Mouse (Mus musculus): ENCODE results near the gene Pbld2.

The Pbld2 gene

DNA sequence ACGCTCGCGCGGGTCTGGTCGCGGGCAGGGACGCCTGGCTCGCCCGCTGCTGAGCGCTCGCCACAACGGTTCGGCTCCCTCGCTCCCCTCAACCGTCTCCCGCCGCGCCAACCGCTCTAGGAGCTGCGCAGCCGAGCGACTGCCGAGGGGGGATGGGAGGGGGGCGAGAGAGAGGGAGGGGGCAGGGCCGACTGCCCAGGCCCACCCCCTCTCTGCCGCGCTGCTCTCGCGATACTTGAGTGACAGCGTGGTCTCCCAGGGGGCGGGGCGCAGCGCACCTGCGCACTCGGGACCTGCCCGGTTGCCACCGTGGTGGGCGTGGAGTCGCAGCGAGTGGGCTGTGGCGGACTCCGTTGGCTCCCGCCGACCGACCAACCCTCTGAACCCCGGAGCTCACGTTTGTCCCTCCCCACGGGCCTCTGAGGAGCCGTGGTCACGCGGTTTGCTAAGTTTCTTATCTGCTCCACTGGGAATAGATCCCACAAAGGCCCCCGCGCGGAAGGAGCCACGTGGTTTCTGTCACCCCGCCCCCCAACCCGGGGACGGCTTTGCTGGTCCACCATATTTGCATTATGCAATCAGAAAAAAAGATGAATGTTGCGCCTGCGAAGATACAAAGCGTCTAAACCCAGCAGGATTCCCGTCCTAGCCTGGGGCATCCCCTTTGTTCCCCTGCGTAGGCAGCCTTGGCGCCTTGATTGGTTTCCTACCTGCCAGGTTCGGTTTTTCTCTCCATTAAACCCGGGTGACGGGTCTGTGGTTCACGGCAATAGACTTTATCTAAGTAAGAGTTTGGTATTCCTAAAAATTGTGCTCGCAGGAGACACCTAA lies at the start of gene Pbld2, which contains the start of gene Hnrnph3:
TSS of gene Pbld2 (plus strand) at position 567 of the 831 bp plus-strand sequence.
TSS of gene Hnrnph3 (minus strand) at position 469 of the 831 bp plus-strand sequence.
- DNase-seq (ENCODE audit: extremely low spot score): peak; percentile 100

DNA sequence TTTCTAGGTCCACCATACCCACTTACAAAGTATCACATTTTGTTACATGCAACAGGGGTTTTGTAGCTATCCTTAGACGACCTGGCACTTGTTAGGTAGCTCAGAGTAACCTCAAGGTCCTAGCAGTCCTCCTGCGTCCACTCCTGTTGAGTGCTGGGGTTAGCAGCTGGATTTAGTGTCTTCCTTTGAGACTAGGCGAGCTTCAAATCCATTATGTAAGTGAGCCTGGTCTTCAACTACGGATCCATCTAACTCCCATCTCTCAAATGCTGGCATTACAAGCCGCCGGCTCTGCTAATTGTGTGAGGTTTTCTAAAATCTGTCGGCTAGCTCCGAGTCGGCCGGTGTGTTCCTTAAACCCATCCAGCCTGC lies 44.5 kb upstream of the Pbld2 start:
- no peak for DNase-seq (ENCODE audit: extremely low spot score)

DNA sequence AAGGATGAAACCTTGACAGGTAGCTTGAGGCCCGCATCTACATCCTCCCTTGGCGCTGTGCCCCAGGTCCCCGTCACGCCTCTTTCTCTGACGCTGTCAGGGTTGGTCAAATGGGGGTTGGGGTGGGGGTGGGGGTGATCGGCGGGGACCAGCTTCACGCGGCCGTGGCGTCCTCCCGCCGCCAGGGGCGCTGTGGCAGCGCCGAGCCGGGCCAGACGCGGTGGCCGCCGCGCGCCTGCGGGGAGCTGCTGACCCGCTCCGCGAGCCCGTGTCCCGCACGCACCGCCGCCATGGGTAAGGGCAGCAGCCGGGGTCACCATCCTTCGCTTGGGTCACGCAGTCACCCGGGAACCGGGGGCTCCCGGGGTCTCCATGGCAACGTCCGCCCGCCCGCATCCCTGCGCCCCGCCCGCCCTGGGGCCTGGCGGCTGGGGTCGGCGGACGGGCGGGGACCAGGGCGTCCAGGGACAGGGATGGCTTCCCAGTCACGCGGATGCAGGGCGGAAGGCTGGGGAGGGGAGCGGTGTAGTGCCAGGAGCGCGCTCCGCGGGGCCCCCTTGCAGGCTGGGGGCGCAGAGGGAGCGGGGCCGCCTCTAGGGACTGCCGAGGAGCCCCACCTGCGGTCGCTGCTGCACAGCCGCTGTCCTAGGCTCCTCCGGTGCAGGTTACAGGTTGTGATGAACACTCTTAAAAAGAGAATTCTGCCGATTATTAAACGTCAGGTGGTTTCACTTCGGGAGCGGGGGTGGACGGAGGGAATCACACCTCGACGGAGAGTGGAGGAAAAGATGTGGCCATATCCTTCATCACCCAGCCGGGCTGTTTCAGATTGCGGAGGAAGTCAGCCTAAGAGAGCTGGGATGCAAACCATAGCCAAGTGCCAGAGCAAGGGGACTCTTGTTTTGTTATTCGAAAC lies 43.8 kb upstream of the Pbld2 start, which contains the start of gene Rufy2:
TSS of gene Rufy2 (plus strand) at position 185 of the 916 bp plus-strand sequence.
- peak; percentile 89 for DNase-seq (ENCODE audit: extremely low spot score)

DNA sequence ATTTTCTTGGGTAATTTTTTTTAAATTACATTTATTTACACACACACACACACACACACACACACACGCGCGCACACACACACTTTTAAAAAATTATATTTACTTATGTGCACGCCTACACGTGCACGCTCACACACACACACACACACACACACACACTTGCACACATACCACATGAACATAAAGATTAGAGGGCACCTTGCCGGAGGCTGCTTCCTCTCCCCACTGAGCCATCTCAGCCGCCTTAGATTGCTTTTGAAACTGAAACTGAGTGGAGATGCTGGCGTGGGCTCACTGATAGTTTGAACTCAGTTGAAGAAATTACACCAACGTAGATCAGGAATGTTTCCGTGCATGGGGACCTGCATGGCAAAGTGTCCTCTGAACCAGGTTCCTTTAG lies 40.0 kb upstream of the Pbld2 start:
- DNase-seq (ENCODE audit: extremely low spot score): no peak

DNA sequence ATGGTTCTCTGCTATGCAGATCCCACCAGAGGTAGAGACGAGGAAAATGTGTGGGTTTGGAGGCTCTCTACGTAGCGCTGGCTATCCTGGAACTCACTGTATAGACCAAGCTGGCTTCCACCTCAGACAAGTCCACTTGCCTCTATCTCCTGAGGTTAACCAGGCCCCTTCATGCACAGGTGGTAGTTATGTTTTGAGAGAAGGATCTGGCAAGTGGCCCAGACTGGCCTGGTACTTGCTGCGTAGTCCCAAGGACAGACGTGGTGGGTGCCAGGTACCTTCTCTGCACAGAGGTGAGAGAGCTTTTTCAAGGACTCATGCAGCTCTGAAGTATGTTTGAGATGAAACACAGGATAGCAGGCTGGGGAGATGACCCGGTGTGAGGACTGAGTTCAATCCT lies 39.6 kb upstream of the Pbld2 start:
- no peak for DNase-seq (ENCODE audit: extremely low spot score)

DNA sequence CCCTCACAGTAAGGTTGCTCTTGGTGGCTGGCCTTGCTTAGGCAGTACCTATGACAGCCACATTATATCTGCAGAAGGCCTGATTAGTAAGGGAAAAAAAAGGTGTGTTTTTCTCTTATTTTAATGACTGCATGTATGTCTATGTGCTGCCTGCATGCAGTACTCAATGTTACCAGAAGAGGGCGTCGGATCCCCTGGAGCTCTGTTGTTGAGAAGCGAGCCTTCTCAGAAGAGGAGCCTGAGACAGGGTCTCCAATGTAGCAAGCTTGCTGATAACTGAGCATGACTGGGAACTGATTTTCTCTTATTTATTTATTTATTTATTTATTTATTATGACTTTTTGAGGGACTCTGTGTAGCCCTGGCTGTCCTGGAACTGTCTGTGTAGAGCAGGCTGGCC lies 36.8 kb upstream of the Pbld2 start:
- DNase-seq (ENCODE audit: extremely low spot score): no peak

DNA sequence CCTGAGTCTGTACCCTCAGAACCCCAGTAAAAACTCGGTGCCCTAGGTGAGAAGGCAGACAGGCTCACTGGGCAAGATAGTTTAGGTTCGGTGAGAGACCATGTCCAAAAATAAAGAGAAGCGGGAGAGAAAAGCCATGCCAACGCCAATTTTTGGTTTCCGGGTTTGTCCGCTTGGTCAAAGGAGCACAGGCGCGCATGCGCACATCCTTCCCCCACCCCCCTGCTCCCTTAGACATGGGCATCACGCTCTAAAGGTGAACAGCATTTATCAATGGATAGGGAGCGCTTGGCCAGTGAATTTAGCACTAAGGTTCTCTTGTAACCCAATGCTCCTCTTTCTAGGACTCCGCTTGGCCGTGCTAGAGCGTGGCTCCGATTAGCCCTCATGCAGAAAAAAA lies 33.5 kb upstream of the Pbld2 start:
- DNase-seq (ENCODE audit: extremely low spot score): no peak

DNA sequence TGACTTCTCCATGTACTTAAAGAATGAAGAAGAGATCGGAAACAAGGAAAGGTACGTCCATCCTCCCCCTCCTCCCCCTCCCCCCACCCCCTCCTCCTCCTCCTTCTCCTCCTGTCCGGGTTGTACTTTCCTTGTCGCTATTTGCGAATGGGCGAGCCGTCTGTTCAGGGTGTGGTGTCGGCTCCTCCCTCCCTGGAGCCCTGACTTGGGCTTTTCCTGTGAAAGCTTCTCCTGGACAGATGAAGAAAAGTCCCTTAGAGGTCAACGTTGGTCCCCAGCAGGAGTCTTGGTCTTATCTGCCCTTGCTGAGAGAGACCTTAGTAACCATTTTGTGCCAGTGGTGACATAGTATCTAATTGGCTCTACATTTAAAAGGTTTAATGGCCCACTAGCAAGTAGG lies 30.1 kb upstream of the Pbld2 start:
- no peak for DNase-seq (ENCODE audit: extremely low spot score)

DNA sequence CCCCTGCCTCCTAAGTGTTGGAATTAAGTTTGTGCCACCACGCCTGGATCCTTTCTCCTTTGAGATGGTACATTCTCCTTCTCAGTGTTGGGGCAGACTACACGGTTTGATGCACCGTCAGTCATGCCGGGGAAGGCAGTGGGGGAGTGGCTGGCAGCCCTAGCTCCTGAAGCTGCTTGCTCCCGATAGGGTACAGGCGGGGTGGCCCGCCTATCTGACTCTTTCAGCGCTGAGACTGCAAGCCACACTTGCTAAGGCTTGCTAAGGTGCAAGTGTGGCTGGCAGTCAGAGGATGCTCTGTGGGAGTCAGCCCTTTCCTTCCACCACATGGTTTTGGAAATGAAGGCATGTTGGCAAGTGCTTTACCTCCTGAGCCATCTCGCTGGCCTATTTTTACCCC lies 23.5 kb upstream of the Pbld2 start:
- DNase-seq (ENCODE audit: extremely low spot score): no peak

DNA sequence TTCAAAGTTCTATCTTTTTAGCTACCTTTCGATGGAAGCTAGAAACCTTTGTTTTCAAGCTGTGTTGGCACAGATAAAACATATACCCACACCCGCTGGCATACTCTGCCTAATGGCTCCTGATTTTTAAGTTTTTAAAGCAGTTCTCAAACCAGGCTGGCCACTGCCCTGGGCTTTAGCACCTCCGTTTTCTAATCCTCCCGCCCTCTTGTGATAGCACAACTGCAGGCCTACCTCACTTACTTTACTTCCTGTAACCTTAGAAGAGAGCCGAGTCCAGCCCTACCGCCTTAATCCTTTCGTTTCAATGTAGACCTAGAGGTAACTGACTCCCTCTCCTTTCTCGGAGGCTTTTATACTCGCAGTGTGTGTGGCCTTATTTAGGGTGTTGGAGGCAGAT lies 20.9 kb upstream of the Pbld2 start:
- DNase-seq (ENCODE audit: extremely low spot score): no peak

DNA sequence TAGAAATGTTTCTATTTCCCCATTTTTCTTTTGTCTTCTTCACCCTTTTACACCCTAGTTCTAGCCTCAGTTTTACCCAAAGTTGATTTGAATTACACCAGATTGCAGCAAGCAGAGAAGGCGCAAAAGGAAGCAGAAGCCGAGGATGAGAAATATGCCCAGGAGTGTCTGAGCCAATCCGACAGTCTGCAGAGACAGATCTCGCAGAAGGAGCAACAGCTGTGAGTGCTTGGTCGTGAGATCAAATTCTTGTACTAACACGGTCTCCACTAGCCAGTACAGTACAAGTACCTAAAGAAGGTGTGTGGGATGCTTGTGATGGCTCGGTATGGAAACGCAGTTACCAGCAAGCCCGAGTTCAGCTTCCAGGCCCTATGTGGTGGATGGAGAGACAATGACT lies 19.6 kb upstream of the Pbld2 start:
- DNase-seq (ENCODE audit: extremely low spot score): no peak

DNA sequence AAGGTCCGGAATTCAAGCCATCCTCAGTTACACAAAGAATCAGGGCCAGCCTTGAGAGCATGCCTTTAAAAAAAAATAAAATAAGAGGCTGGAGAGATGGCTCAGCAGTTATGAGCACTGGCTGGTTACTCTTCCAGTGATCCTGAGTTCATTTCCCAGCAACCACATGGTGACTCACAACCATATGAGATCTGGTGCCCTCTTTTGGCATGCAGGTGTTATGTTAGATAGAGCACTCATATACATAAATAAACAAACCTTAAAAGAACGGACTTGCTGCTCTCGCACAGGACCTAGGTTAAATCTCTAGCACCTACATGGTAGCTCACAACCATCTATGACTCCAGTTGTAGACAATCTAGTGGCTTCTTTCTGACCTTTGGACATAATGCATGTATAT lies 15.9 kb upstream of the Pbld2 start:
- DNase-seq (ENCODE audit: extremely low spot score): no peak

DNA sequence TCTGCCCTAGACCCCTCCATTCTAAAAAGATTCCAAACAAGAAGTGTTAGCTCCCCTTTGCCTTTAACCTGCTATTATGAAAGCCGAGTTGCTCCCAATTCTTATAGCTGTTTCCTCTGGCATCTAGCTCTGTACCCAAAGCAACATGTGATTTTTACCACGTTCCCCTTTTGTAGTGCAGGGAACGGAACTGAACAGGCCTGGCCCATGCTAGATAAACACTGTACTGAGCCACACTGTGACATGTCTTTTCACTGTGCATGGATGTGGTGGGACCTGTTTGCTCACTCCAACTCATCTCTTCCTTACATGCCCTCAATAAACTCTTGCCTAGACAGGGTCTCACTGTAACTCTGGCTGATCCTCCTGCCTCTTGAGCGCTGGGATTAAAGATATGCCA lies 13.8 kb upstream of the Pbld2 start:
- no peak for DNase-seq (ENCODE audit: extremely low spot score)

DNA sequence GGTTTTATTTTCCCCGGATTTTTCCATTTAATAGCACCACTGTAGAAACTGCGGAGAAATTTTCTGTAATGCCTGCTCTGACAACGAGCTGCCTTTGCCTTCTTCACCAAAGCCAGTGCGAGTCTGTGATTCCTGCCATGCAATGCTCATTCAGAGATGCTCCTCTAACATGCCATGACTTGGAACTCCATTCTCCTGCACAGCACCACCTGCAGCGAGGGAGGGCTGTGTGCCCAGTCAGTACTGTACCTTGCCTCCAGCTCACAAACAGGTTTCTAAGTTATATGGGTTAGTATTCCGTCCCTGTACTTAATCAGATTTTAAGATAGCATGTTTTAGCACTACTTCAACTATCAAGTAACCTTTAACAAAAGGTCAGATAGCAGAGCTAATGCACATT lies 12.6 kb upstream of the Pbld2 start:
- no peak for DNase-seq (ENCODE audit: extremely low spot score)

DNA sequence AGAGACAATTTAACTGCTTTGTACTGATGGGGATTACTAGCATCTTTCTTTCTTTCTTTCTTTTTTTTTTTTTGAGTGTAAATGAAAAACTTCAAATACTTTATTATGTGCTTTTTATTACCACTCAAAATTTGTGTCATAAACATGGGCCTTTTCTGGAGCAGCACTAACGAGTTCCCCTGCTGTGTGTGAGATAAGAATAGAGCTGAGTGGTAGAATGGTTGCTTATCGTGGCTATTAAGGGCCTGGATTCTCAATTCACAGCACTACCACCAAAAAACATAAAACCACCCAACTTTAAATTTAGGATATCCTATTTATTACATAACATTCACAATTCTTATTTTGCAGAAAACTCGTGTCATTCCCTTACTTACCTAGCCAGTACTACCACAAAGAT lies 10.6 kb upstream of the Pbld2 start:
- DNase-seq (ENCODE audit: extremely low spot score): no peak

DNA sequence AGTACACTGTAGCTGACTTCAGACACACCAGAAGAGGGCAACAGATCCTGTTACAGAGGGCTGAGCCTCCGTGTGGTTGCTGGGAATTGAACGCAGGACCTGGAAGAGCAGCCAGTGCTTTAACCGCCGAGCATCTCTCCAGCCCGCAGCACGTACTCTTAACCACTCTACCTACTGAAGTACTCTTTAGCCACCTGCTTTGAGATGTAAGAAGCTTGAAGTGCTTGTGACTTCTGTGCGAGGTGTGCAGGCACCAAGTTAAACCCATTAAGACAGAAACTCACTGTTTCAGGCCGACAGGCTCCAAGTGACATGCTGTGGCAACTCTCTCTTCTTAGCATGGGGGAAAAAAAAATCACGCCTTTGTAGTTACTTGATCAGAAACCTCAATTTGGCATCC lies 9.9 kb upstream of the Pbld2 start:
- no peak for DNase-seq (ENCODE audit: extremely low spot score)

DNA sequence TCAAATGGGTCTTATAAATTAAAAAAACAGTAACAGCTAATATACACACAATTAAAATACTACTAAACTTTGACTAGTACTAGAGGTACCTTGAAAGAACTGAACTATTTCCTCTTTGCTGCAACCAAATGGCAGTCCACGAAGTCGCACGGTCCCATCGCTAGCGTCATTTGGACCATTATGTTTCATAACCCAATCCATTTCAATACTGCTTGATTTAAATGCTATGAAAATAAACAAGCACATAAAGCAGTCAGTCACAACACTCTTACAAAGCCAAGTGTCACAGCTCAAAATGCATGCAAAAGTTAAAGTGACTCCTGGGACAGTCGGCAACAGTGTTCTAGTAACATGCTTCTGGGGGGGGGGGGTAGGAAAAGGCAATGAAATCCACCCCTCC lies 4.8 kb upstream of the Pbld2 start:
- no peak for DNase-seq (ENCODE audit: extremely low spot score)

DNA sequence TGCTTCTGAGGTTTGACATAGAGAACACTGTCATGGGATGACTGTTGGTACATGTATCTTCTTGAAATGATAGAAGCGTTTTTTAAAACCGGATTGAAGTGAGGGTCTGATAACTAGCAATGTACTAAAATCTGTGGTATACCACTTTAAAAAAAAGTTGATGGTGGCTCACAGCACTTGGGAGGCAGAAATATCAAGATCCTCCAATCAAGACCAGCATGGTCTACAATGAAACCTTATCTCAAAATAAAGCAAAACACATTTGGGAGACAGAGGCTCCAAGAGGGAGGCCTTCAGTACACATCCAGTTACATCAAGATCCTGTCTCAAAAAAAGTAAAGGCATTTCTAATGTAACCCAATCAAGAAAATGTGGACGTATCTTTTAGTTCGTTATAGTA lies 2.4 kb upstream of the Pbld2 start:
- no peak for DNase-seq (ENCODE audit: extremely low spot score)

DNA sequence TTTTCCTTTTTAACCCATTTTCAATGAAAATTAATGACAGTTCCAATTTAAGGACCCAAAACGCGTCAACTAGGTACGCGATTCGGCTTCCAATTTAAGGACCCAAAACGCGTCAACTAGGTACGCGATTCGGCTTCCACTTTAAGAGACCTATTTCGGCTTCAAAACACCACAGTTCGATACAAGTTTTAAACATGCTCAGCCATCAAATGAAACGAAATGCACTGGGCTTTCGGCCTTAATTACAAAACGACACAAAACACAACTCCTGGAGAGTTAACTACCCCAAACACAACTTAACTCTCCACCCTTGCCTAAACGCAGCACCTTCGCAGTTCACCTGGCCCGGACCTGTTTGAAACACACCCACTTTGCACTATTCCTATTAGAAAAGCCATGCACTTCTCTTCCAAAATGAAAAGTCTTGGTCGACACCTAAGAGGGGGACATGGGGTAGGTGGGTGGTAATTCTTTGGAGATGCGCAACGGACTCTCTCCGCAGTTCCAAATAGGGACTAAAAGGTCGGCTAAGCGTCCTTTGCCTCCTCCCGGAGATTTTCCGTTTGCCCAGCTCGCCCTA lies 1.5 kb upstream of the Pbld2 start:
- no peak for DNase-seq (ENCODE audit: extremely low spot score)

DNA sequence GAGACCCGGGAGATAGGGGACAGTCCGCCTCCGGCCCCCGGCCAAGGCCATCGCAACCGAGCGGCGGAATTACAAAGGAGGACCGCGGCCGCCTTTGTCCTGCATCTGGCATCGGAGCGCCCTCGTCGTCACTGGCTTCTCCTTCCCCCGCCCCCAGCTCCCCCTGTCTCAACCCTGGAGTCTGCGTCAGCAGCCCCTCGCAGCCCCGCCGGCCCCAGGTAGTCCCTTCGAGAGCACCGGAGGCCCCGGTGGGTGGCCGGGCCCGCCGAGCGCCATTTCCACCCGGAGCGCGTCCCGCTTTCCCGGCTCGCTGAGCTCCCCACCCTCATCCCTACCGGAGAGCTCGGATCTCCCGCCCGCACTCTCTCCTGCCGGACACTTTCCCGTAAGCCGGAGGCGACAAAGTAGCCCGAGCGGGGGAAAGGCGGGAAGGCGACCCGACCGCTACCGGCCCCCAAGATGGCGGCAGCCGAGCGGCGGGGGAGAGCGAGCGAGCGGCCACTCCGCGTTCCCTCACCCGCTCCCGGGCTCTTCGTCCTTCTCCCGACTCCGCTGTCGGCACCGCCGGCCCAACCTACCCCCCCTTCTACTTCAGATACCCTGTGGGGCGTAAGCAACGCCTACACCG lies 880 bp upstream of the Pbld2 start:
- no peak for DNase-seq (ENCODE audit: extremely low spot score)

DNA sequence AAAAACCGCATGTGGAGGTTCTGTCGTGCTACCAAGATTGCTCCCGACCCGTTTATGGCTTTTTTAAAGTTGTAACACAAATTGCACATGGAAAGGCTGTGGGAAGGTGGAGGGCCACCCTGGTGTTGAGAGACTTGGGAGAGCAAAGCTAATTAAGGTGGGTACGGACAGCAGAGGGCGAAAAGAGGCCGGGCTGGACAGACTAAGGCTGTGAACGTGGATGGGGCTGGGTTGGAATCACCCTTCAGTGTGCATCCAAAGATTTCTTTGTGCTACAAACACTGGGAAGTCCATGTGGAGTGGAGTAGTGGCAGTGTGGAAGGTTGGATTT lies 430 bp downstream of the Pbld2 start:
- no peak for DNase-seq (ENCODE audit: extremely low spot score)

DNA sequence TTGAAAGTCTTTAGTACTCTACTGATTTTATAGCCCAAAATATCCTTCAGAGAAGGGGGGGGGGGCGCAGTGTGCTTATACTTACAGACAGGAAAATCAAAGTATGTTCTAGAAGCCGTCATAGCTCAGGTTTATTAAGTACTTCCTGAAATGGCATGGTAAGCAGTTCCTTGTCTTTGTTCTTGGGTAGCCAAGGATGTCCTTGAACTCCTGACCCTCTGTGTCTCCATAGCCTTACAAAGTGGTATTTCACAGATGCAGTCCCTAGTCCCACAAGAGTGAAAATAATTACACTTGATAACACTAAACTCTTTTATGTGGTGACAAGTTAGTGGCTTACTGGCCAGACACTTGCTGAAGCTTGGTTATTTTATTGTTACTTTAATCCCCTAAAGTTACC lies 901 bp downstream of the Pbld2 start:
- DNase-seq (ENCODE audit: extremely low spot score): no peak
